Mouse (Mus musculus) ES-Bruce4 (cell line): Measurements from ENCODE around the gene Ddx4.

Experiments
- CTCF ChIP-seq: IDR thresholded peaks from one replicate; pipeline ENCODE4 v1.8.1; 2011; ENCODE audit warnings: low read depth, low read length
- EP300 ChIP-seq: IDR thresholded peaks from 2 replicates; pipeline ENCODE4 v1.6.1; 2011; ENCODE audit warnings: low read depth, low read length; ENCODE audit not compliant: insufficient read depth
- POLR2A ChIP-seq: IDR thresholded peaks from one replicate; pipeline ENCODE4 v1.8.1; 2011; ENCODE audit warnings: low read length; ENCODE audit not compliant: insufficient read depth

- TF ChIP-seq CTCF, result no peak
- no peak for TF ChIP-seq POLR2A
- no peak for TF ChIP-seq EP300
These were observed 20.5 kb upstream of the Ddx4 start for GRCm38 (mm10) chr13:112672797-112673196.
